ENCODE assay signal across 22 mouse cellular contexts in the genomic region with DNA sequence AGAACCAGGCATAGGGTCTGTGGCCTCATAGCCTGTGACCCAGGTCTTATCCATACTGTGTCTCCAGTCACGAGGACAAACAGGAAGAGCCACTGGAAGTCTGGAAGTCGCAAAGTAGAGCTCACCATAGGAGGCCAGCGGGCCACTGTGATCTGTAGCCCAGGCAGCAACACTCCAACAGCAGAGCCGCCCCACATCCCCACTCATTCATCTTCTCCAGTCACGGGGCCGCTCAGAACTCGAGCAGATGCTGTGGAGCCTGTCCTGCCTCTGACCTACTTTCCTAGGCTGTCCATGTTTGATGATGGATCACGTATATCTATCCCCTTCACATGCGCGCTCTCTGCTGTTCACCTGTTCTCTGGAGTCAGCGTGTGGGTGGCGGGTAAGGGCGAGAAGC.
DNase-seq lines count a peak whose midpoint lies in the region; ATAC-seq and TF ChIP-seq lines count a peak whose summit lies in the region.
"Had no signal": no experiment of that assay in that cellular context is flagged by ENCODE, and none has a peak within 500 bp of the region (broad histone marks: within the 10 kb centered on the region; RNA-seq: fewer than 3 reads in every experiment).

No protein-coding gene starts in this region.

- no peak for TF ChIP-seq POLR2A in kidney, adult 2 months (IDR thresholded peaks at IDR 0.05; ENCODE audit: low read depth, low read length)

- H3K4me2 ChIP-seq in stomach, embryonic 15.5 days: no peak overlapping the region
- H3K4me2 ChIP-seq in stomach, postnatal 0 days (replicated peaks; ENCODE audit: low read depth): no peak overlapping the region
- H3K4me2 ChIP-seq: forebrain, embryonic 12.5 days; hindbrain, embryonic 14.5 days; neural tube, embryonic 13.5 days had no signal

- no peak for TF ChIP-seq CTCF in kidney, adult 2 months (conservative IDR thresholded peaks at IDR 0.05; ENCODE audit: insufficient read depth, insufficient read length, low read depth, low read length)
- TF ChIP-seq CTCF in stomach, postnatal 0 days (IDR thresholded peaks at IDR 0.05; ENCODE audit: low read depth): no peak

- H3K36me3 ChIP-seq in kidney, adult 2 months (ENCODE audit: control insufficient read depth, insufficient read depth, low read length): no peaks in the 10 kb centered on the region
- no peaks in the 10 kb centered on the region for H3K36me3 ChIP-seq in stomach, embryonic 15.5 days
- no peaks in the 10 kb centered on the region for H3K36me3 ChIP-seq in stomach, postnatal 0 days (ENCODE audit: control insufficient read depth, insufficient read depth, low read length)
- H3K36me3 ChIP-seq in limb, embryonic 10.5 days: no peaks in the 10 kb centered on the region
- H3K36me3 ChIP-seq: forebrain, embryonic 12.5 days; G1E; neural tube, embryonic 13.5 days had no signal

- no peak overlapping the region for H3K4me3 ChIP-seq in kidney, adult 2 months (ENCODE audit: insufficient read depth, low read depth, low read length)
- no peak overlapping the region for H3K4me3 ChIP-seq in stomach, embryonic 15.5 days (replicated peaks)
- no peak overlapping the region for H3K4me3 ChIP-seq in stomach, postnatal 0 days (ENCODE audit: low read depth, low read length)
- H3K4me3 ChIP-seq in limb, embryonic 10.5 days: no peak overlapping the region
- H3K4me3 ChIP-seq: forebrain, embryonic 12.5 days; neural tube, embryonic 13.5 days had no signal

- H3K9me3 ChIP-seq in stomach, embryonic 15.5 days: no peaks in the 10 kb centered on the region
- no peaks in the 10 kb centered on the region for H3K9me3 ChIP-seq in stomach, postnatal 0 days (ENCODE audit: control insufficient read depth, low read length)
- no peaks in the 10 kb centered on the region for H3K9me3 ChIP-seq in limb, embryonic 10.5 days (replicated peaks)
- H3K9me3 ChIP-seq: forebrain, embryonic 12.5 days; neural tube, embryonic 13.5 days had no signal

- DNase-seq in embryo, embryonic 10 days (ENCODE audit: low spot score): peak; percentile 25
- no peak for DNase-seq in embryo, embryonic 11 days
- peak; percentile 2 for DNase-seq in kidney, adult 9 months
- DNase-seq in kidney, adult 2 months: no peak
- DNase-seq in stomach, postnatal 0 days (ENCODE audit: low spot score): no peak
- DNase-seq in limb, embryonic 10.5 days (ENCODE audit: low spot score): no peak
- DNase-seq: cerebellum, postnatal 25 days; gastrocnemius, postnatal 14 days; heart, postnatal 10 days; kidney, postnatal 10 days; left cerebral cortex, postnatal 4 days; liver, postnatal 0 days; lung, postnatal 10 days; thymus, postnatal 14 days had no signal

- ATAC-seq in stomach, embryonic 15.5 days (ENCODE audit: insufficient read depth, low FRiP score, low read depth): peak; percentile 24; the same call in 1 of the 2 replicates
- no peak for ATAC-seq in stomach, postnatal 0 days (ENCODE audit: low FRiP score, low TSS enrichment)
- ATAC-seq in cerebellum, adult (ENCODE audit: insufficient number of reproducible peaks, low FRiP score, low TSS enrichment): no peak
- ATAC-seq: activated CD4-positive, CD25-positive, alpha-beta regulatory T cell, adult 4 months; intestine, embryonic 16.5 days; liver, postnatal 0 days had no signal

- no peaks in the 10 kb centered on the region for H3K27me3 ChIP-seq in kidney, adult 2 months (replicated peaks; ENCODE audit: control insufficient read depth, insufficient read depth, low read length)
- H3K27me3 ChIP-seq in stomach, embryonic 15.5 days (replicated peaks): no peaks in the 10 kb centered on the region
- no peaks in the 10 kb centered on the region for H3K27me3 ChIP-seq in stomach, postnatal 0 days (ENCODE audit: control insufficient read depth, insufficient read depth, low read length)
- H3K27me3 ChIP-seq in limb, embryonic 10.5 days (ENCODE audit: low read depth, poor library complexity, severe bottlenecking): no peaks in the 10 kb centered on the region
- H3K27me3 ChIP-seq: forebrain, embryonic 12.5 days; neural tube, embryonic 13.5 days had no signal

- no peak overlapping the region for H3K27ac ChIP-seq in kidney, adult 2 months (ENCODE audit: insufficient read depth, low read depth, low read length)
- H3K27ac ChIP-seq in stomach, embryonic 15.5 days: no peak overlapping the region
- no peak overlapping the region for H3K27ac ChIP-seq in stomach, postnatal 0 days (replicated peaks)
- 0 out of 2 replicates have a peak overlapping the region, but pooled peaks have one; percentile 15 for H3K27ac ChIP-seq in limb, embryonic 10.5 days
- H3K27ac ChIP-seq: forebrain, embryonic 12.5 days; hindbrain, embryonic 14.5 days; neural tube, embryonic 13.5 days had no signal

- WGBS in kidney, adult 2 months: 75% methylated on average over 13 of the region's 13 CpGs
- 45% methylated on average over 13 of the region's 13 CpGs for WGBS in stomach, embryonic 15.5 days
- 40% methylated on average over 13 of the region's 13 CpGs for WGBS in stomach, postnatal 0 days
- 67% methylated on average over 13 of the region's 13 CpGs for WGBS in limb, embryonic 10.5 days

- no peaks in the 10 kb centered on the region for H3K4me1 ChIP-seq in kidney, adult 2 months (ENCODE audit: control insufficient read depth, insufficient read depth, low read length)
- H3K4me1 ChIP-seq in stomach, embryonic 15.5 days: no peaks in the 10 kb centered on the region
- H3K4me1 ChIP-seq in stomach, postnatal 0 days (replicated peaks; ENCODE audit: control insufficient read depth, insufficient read depth): no peaks in the 10 kb centered on the region
- peaks cover 18% of the 10 kb centered on the region for H3K4me1 ChIP-seq in limb, embryonic 10.5 days
- H3K4me1 ChIP-seq: forebrain, embryonic 12.5 days; neural tube, embryonic 13.5 days had no signal

- H3K9ac ChIP-seq in stomach, embryonic 15.5 days: no peak overlapping the region
- H3K9ac ChIP-seq in stomach, postnatal 0 days (ENCODE audit: low read length): no peak overlapping the region
- H3K9ac ChIP-seq: forebrain, embryonic 12.5 days; hindbrain, embryonic 14.5 days; liver, postnatal 0 days; neural tube, embryonic 13.5 days had no signal

- TF ChIP-seq EP300 in stomach, postnatal 0 days (optimal IDR thresholded peaks at IDR 0.05): no peak

Comparison
In these comparisons a context has a peak if more than half of its experiments do, and no peak if none do; other contexts are left out.
1. DNase-seq: peak in embryo, embryonic 10 days (single experiment) and kidney, adult 9 months (single experiment); none in embryo, embryonic 11 days (single experiment), kidney, adult 2 months (single experiment), stomach, postnatal 0 days (single experiment) and limb, embryonic 10.5 days (single experiment).